In genomic region chr2:48586162-48586830, GRCm38 (mm10) we compare ENCODE assay signal across 16 mouse cellular contexts.
DNase-seq lines count a peak whose midpoint lies in the region; ATAC-seq and TF ChIP-seq lines count a peak whose summit lies in the region.
"Had no signal": no experiment of that assay in that cellular context is flagged by ENCODE, and none has a peak within 500 bp of the region (broad histone marks: within the 10 kb centered on the region; RNA-seq: fewer than 3 reads in every experiment).

No protein-coding gene starts in this region.

- peak; percentile 86 for ATAC-seq in forebrain, embryonic 13.5 days
- peak; percentile 62; the same call in 1 of the 2 replicates for ATAC-seq in hindbrain, embryonic 14.5 days (ENCODE audit: low FRiP score)
- ATAC-seq in midbrain, embryonic 13.5 days = peak; percentile 66
- ATAC-seq: intestine, embryonic 15.5 days had no signal

- TF ChIP-seq CTCF in brain, embryonic 14.5 days (IDR thresholded peaks at IDR 0.05; ENCODE audit: borderline replicate concordance, extremely low read depth, insufficient read depth, insufficient read length) = no peak
- TF ChIP-seq CTCF in heart, adult 2 months (IDR thresholded peaks at IDR 0.05) = no peak

- no peak overlapping the region for H3K9ac ChIP-seq in forebrain, embryonic 13.5 days
- H3K9ac ChIP-seq in hindbrain, embryonic 14.5 days = no peak overlapping the region
- no peak overlapping the region for H3K9ac ChIP-seq in midbrain, embryonic 13.5 days (replicated peaks)
- H3K9ac ChIP-seq in heart, adult 2 months (ENCODE audit: low read depth, low read length) = no peak overlapping the region
- H3K9ac ChIP-seq: embryonic facial prominence, embryonic 15.5 days; heart, embryonic 13.5 days; intestine, embryonic 15.5 days; limb, embryonic 15.5 days; liver, embryonic 15.5 days had no signal

- no peaks in the 10 kb centered on the region for H3K36me3 ChIP-seq in forebrain, embryonic 13.5 days (ENCODE audit: poor library complexity, severe bottlenecking)
- H3K36me3 ChIP-seq in hindbrain, embryonic 14.5 days (replicated peaks; ENCODE audit: control insufficient read depth, insufficient read depth) = no peaks in the 10 kb centered on the region
- no peaks in the 10 kb centered on the region for H3K36me3 ChIP-seq in midbrain, embryonic 13.5 days
- no peaks in the 10 kb centered on the region for H3K36me3 ChIP-seq in heart, adult 2 months (ENCODE audit: control insufficient read depth, insufficient read depth, low read length)
- H3K36me3 ChIP-seq: embryonic facial prominence, embryonic 15.5 days; heart, embryonic 13.5 days; intestine, embryonic 15.5 days; limb, embryonic 15.5 days; liver, embryonic 15.5 days had no signal

- no peaks in the 10 kb centered on the region for H3K79me2 ChIP-seq in heart, adult 2 months (replicated peaks; ENCODE audit: control insufficient read depth, insufficient read depth, low read length)

- TF ChIP-seq POLR2A in brain, embryonic 14.5 days (IDR thresholded peaks at IDR 0.05; ENCODE audit: borderline replicate concordance, extremely low read depth, insufficient read depth, insufficient read length, poor library complexity, severe bottlenecking) = no peak
- no peak for TF ChIP-seq POLR2A in heart, adult 2 months (IDR thresholded peaks at IDR 0.05; ENCODE audit: insufficient read depth, low read depth, low read length)

- 0 out of 2 replicates have a peak overlapping the region, but pooled peaks have one; percentile 17 for H3K4me2 ChIP-seq in forebrain, embryonic 13.5 days
- no peak overlapping the region for H3K4me2 ChIP-seq in hindbrain, embryonic 14.5 days (replicated peaks)
- peak overlapping the region; percentile 33 for H3K4me2 ChIP-seq in midbrain, embryonic 13.5 days (replicated peaks)
- H3K4me2 ChIP-seq: embryonic facial prominence, embryonic 15.5 days; heart, embryonic 13.5 days; intestine, embryonic 15.5 days; limb, embryonic 15.5 days; liver, embryonic 15.5 days had no signal

- peak; percentile 85 for DNase-seq in brain, embryonic 14.5 days (ENCODE audit: low read depth)
- no peak for DNase-seq in hindbrain, embryonic 14.5 days (ENCODE audit: low spot score)
- no peak for DNase-seq in natural killer cell, adult 2 months (ENCODE audit: low spot score in 2 of 2)
- DNase-seq in adrenal gland, postnatal 25 days = no peak
- DNase-seq in heart, adult 2 months = no peak
- DNase-seq: adrenal gland, adult 2 months; cerebellum, postnatal 14 days; spleen, adult 18-20 months; thymus, postnatal 36 days had no signal

- no peak overlapping the region for H3K4me3 ChIP-seq in forebrain, embryonic 13.5 days
- no peak overlapping the region for H3K4me3 ChIP-seq in hindbrain, embryonic 14.5 days (replicated peaks; ENCODE audit: low read length)
- no peak overlapping the region for H3K4me3 ChIP-seq in midbrain, embryonic 13.5 days (replicated peaks)
- H3K4me3 ChIP-seq in heart, adult 2 months = no peak overlapping the region
- H3K4me3 ChIP-seq: embryonic facial prominence, embryonic 15.5 days; heart, embryonic 13.5 days; intestine, embryonic 15.5 days; limb, embryonic 15.5 days; liver, embryonic 15.5 days had no signal

- H3K4me1 ChIP-seq in forebrain, embryonic 13.5 days = peaks cover 12% of the 10 kb centered on the region
- peaks cover 9% of the 10 kb centered on the region; the same call in 1 of the 2 replicates for H3K4me1 ChIP-seq in hindbrain, embryonic 14.5 days (replicated peaks; ENCODE audit: control insufficient read depth, insufficient read depth, low read length)
- H3K4me1 ChIP-seq in midbrain, embryonic 13.5 days (replicated peaks) = peaks cover 9% of the 10 kb centered on the region
- H3K4me1 ChIP-seq in heart, adult 2 months (ENCODE audit: control insufficient read depth, insufficient read depth, low read length) = no peaks in the 10 kb centered on the region
- H3K4me1 ChIP-seq: embryonic facial prominence, embryonic 15.5 days; heart, embryonic 13.5 days; intestine, embryonic 15.5 days; limb, embryonic 15.5 days; liver, embryonic 15.5 days had no signal

- intact Hi-C loops in heart, adult 2 months (cut with DNase I) = no loop called here

- WGBS in forebrain, embryonic 13.5 days = 23% methylated on average over 7 of the region's 7 CpGs
- WGBS in hindbrain, embryonic 14.5 days = 23% methylated on average over 7 of the region's 7 CpGs
- 25% methylated on average over 7 of the region's 7 CpGs for WGBS in midbrain, embryonic 13.5 days
- 50% methylated on average over 7 of the region's 7 CpGs for WGBS in heart, adult 2 months

- no peak for TF ChIP-seq EP300 in heart, adult 2 months (IDR thresholded peaks at IDR 0.05; ENCODE audit: insufficient read depth, low read depth, low read length)

- H3K27ac ChIP-seq in forebrain, embryonic 13.5 days = peak overlapping the region; percentile 25; the same call in 1 of the 2 replicates
- H3K27ac ChIP-seq in hindbrain, embryonic 14.5 days = no peak overlapping the region
- no peak overlapping the region for H3K27ac ChIP-seq in midbrain, embryonic 13.5 days
- no peak overlapping the region for H3K27ac ChIP-seq in heart, adult 2 months
- H3K27ac ChIP-seq: embryonic facial prominence, embryonic 15.5 days; heart, embryonic 13.5 days; intestine, embryonic 15.5 days; limb, embryonic 15.5 days; liver, embryonic 15.5 days had no signal

- no peaks in the 10 kb centered on the region for H3K27me3 ChIP-seq in forebrain, embryonic 13.5 days
- H3K27me3 ChIP-seq in hindbrain, embryonic 14.5 days (ENCODE audit: control insufficient read depth, insufficient read depth, low read length) = no peaks in the 10 kb centered on the region
- H3K27me3 ChIP-seq in midbrain, embryonic 13.5 days = no peaks in the 10 kb centered on the region
- H3K27me3 ChIP-seq in heart, adult 2 months (ENCODE audit: control insufficient read depth, insufficient read depth, low read length) = no peaks in the 10 kb centered on the region
- H3K27me3 ChIP-seq: embryonic facial prominence, embryonic 15.5 days; heart, embryonic 13.5 days; intestine, embryonic 15.5 days; limb, embryonic 15.5 days; liver, embryonic 15.5 days had no signal

- H3K9me3 ChIP-seq in forebrain, embryonic 13.5 days (replicated peaks) = no peaks in the 10 kb centered on the region
- H3K9me3 ChIP-seq in hindbrain, embryonic 14.5 days (ENCODE audit: control insufficient read depth, low read length) = no peaks in the 10 kb centered on the region
- H3K9me3 ChIP-seq in midbrain, embryonic 13.5 days = no peaks in the 10 kb centered on the region
- H3K9me3 ChIP-seq: embryonic facial prominence, embryonic 15.5 days; heart, embryonic 13.5 days; intestine, embryonic 15.5 days; limb, embryonic 15.5 days; liver, embryonic 15.5 days had no signal
